Mouse (Mus musculus): ENCODE results near the gene Tiparp.

DNA sequence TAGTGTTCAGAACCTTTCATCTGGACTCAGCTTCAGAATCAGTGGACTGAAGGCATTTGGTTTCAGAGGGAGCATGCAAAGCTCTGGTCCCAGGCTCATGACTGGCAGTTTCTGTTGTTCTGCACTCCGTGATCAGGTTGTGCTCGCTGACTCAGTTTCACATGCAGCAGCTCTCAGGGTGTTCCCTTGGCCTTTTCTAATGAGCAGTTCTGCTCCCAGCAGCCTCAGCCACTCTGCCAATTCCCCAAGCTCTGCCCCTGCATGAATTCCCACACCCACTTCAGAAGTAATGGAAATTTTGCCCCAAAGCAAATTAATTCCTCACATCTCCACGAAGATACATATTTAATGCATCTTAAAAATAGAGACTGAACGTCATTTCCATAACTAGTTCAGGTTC is 30.5 kb downstream of the Tiparp start:
- TF ChIP-seq CTCF (IDR thresholded peaks at IDR 0.05; ENCODE audit: low read depth, low read length) (no peak), POLR2A (IDR thresholded peaks at IDR 0.05; ENCODE audit: borderline replicate concordance, low read depth, low read length) (no peak)

Measured in bone marrow macrophage, adult 2 months (primary cell).